Comparison of ENCODE assay signal across 22 mouse cellular contexts in the genomic region with DNA sequence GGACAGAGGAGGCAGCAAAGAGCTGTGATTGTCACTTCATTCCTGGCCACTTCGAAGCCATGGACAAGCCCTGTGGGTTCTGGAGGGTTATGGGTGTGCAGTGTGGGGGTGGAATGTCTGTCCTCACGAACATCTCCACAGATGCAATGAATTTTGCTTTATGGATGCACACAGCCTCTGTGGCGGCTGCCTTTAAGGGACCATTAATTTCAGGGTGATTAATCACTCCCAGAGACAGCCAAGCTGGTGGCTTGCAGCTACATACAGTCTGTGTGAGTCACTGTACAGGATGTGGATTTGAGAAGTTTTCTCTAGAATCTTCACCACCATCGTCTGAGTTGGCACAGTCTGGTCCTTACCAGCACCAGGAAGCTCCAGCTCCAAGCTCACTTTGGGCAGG. TPM values are rescaled to one million over a fixed set of nuclear protein-coding genes. Genes with fewer than 3 reads are reported as not detected.
DNase-seq lines count a peak whose midpoint lies in the region; ATAC-seq and TF ChIP-seq lines count a peak whose summit lies in the region.
"Had no signal": no experiment of that assay in that cellular context is flagged by ENCODE, and none has a peak within 500 bp of the region (broad histone marks: within the 10 kb centered on the region; RNA-seq: fewer than 3 reads in every experiment).

No protein-coding gene starts in this region.

- peak; percentile 97 for ATAC-seq in kidney, embryonic 14.5 days (ENCODE audit: low FRiP score, low TSS enrichment)
- peak; percentile 99 for ATAC-seq in Patski
- ATAC-seq in neural tube, embryonic 12.5 days (ENCODE audit: low FRiP score, low read depth), result peak; percentile 82
- no peak for ATAC-seq in forebrain, embryonic 11.5 days (replicated peaks; ENCODE audit: low FRiP score)
- ATAC-seq: CD4-positive, CD25-positive, alpha-beta regulatory T cell, adult 4 months; forebrain, embryonic 15.5 days; lung, postnatal 0 days had no signal

- H3K4me3 ChIP-seq in kidney, embryonic 14.5 days (ENCODE audit: low read length), result no peak overlapping the region
- no peak overlapping the region for H3K4me3 ChIP-seq in neural tube, embryonic 12.5 days
- no peak overlapping the region for H3K4me3 ChIP-seq in forebrain, embryonic 11.5 days (ENCODE audit: low read depth, low read length)
- H3K4me3 ChIP-seq: embryonic facial prominence, embryonic 10.5 days; erythroblast, embryonic 14.5 days; forebrain, embryonic 15.5 days; heart, embryonic 15.5 days; limb, embryonic 13.5 days had no signal

- WGBS in kidney, embryonic 14.5 days, result 18% methylated on average over 4 of the region's 4 CpGs
- WGBS in neural tube, embryonic 12.5 days, result 59% methylated on average over 4 of the region's 4 CpGs
- WGBS in forebrain, embryonic 11.5 days, result 86% methylated on average over 4 of the region's 4 CpGs

- no peaks in the 10 kb centered on the region for H3K36me3 ChIP-seq in kidney, embryonic 14.5 days (ENCODE audit: control insufficient read depth, insufficient read depth, low read length)
- H3K36me3 ChIP-seq in neural tube, embryonic 12.5 days, result no peaks in the 10 kb centered on the region
- H3K36me3 ChIP-seq in forebrain, embryonic 11.5 days (ENCODE audit: control insufficient read depth, insufficient read depth, low read length), result no peaks in the 10 kb centered on the region
- H3K36me3 ChIP-seq: embryonic facial prominence, embryonic 10.5 days; forebrain, embryonic 15.5 days; G1E; heart, embryonic 15.5 days; limb, embryonic 13.5 days had no signal

- H3K9ac ChIP-seq in kidney, embryonic 14.5 days (ENCODE audit: low read depth, low read length), result no peak overlapping the region
- H3K9ac ChIP-seq in neural tube, embryonic 12.5 days, result no peak overlapping the region
- H3K9ac ChIP-seq in forebrain, embryonic 11.5 days (ENCODE audit: low read length), result no peak overlapping the region
- H3K9ac ChIP-seq: forebrain, embryonic 15.5 days; heart, embryonic 15.5 days; limb, embryonic 13.5 days; liver, embryonic 14.5 days had no signal

- CTCF ChIA-PET in Patski (lab: Charles Lee), result interaction anchor here (0.8 to 2.3 kb wide), 7 partner anchors 10 to 248 kb away, joined by 3 to 10 read pairs (median 3); no protein-coding TSS in a partner anchor

- in situ Hi-C loops in Patski (cut with MboI; ENCODE audit: low pct_unique_long_range_greater_than_20kb), result loop anchor here (5.0 to 10.0 kb wide), 2 partner anchors 46 to 192 kb away; no protein-coding TSS in a partner anchor

- no peak overlapping the region for H3K27ac ChIP-seq in kidney, embryonic 14.5 days (ENCODE audit: low read depth, low read length)
- no peak overlapping the region for H3K27ac ChIP-seq in neural tube, embryonic 12.5 days
- no peak overlapping the region for H3K27ac ChIP-seq in forebrain, embryonic 11.5 days (ENCODE audit: low read depth, low read length)
- H3K27ac ChIP-seq: embryonic facial prominence, embryonic 10.5 days; forebrain, embryonic 15.5 days; heart, embryonic 15.5 days; limb, embryonic 13.5 days; liver, embryonic 14.5 days had no signal

- H3K9me3 ChIP-seq in kidney, embryonic 14.5 days (ENCODE audit: control insufficient read depth, low read length), result no peaks in the 10 kb centered on the region
- no peaks in the 10 kb centered on the region for H3K9me3 ChIP-seq in neural tube, embryonic 12.5 days
- no peaks in the 10 kb centered on the region for H3K9me3 ChIP-seq in forebrain, embryonic 11.5 days (ENCODE audit: control insufficient read depth, low read length)
- H3K9me3 ChIP-seq: embryonic facial prominence, embryonic 10.5 days; forebrain, embryonic 15.5 days; G1E; heart, embryonic 15.5 days; limb, embryonic 13.5 days had no signal

- DNase-seq in kidney, adult 8-10 months, result no peak
- DNase-seq in 3T3-L1 (ENCODE audit: low read depth, low spot score) (peak; percentile 87), Patski (ENCODE audit: low read depth, low spot score) (peak; percentile 79)
- no peak for DNase-seq in cerebellum, adult 11-12 months
- no peak for DNase-seq in forebrain, embryonic 11.5 days (ENCODE audit: low spot score)
- DNase-seq: adrenal gland, adult 8-10 months; cerebellum, adult 11 months; cerebellum, postnatal 36 days; kidney, postnatal 10 days; retina, postnatal 1 day; thymus, postnatal 36 days had no signal

- H3K4me2 ChIP-seq in kidney, embryonic 14.5 days (replicated peaks; ENCODE audit: low read depth, low read length), result no peak overlapping the region
- H3K4me2 ChIP-seq in neural tube, embryonic 12.5 days (replicated peaks), result no peak overlapping the region
- no peak overlapping the region for H3K4me2 ChIP-seq in forebrain, embryonic 11.5 days (ENCODE audit: low read depth, low read length, severe bottlenecking)
- H3K4me2 ChIP-seq: forebrain, embryonic 15.5 days; heart, embryonic 15.5 days; limb, embryonic 13.5 days had no signal

- POLR2A ChIA-PET in Patski (lab: Charles Lee), result interaction anchor here (1.1 to 1.6 kb wide), 2 partner anchors 32 to 96 kb away, joined by 3 read pairs; no protein-coding TSS in a partner anchor

- no peaks in the 10 kb centered on the region for H3K4me1 ChIP-seq in kidney, embryonic 14.5 days (ENCODE audit: control insufficient read depth, insufficient read depth, low read length)
- H3K4me1 ChIP-seq in neural tube, embryonic 12.5 days, result no peaks in the 10 kb centered on the region
- no peaks in the 10 kb centered on the region for H3K4me1 ChIP-seq in forebrain, embryonic 11.5 days (replicated peaks; ENCODE audit: control insufficient read depth, insufficient read depth, low read length)
- H3K4me1 ChIP-seq: embryonic facial prominence, embryonic 10.5 days; forebrain, embryonic 15.5 days; heart, embryonic 15.5 days; limb, embryonic 13.5 days had no signal

- TF ChIP-seq CTCF in Patski (IDR thresholded peaks at IDR 0.05), result no peak

- H3K27me3 ChIP-seq in kidney, embryonic 14.5 days (ENCODE audit: control insufficient read depth, insufficient read depth, low read length), result no peaks in the 10 kb centered on the region
- H3K27me3 ChIP-seq in Patski, result no peaks in the 10 kb centered on the region
- H3K27me3 ChIP-seq in neural tube, embryonic 12.5 days (replicated peaks), result no peaks in the 10 kb centered on the region
- H3K27me3 ChIP-seq in forebrain, embryonic 11.5 days (ENCODE audit: control insufficient read depth, insufficient read depth, low read length), result no peaks in the 10 kb centered on the region
- H3K27me3 ChIP-seq: forebrain, embryonic 15.5 days; heart, embryonic 15.5 days; limb, embryonic 13.5 days had no signal

RNA-seq across cellular contexts. Expression of gene Gm2115, which starts 17.9 kb away (rescaled TPM):
- 0.07 TPM in 2 replicates for polyA plus RNA-seq in kidney, embryonic 14.5 days (2014; fragmentation: Nextera tagmentation; extraction: Ambion mirVana)
- polyA plus RNA-seq in Patski (2021), result 59.2 TPM
- polyA plus RNA-seq in neural tube, embryonic 12.5 days (2016; fragmentation: Nextera tagmentation; extraction: Ambion mirVana), result 0.14 and 0.38 TPM in 2 replicates
- 0.20 and 0.33 TPM in 2 replicates for polyA plus RNA-seq in forebrain, embryonic 11.5 days (2014; fragmentation: Nextera tagmentation; extraction: Ambion mirVana)
- polyA plus RNA-seq: erythroblast, embryonic 14.5 days; G1E; liver, embryonic 14.5 days had no signal

RNA-seq across cellular contexts. Expression of gene Fah, which starts 59.9 kb away (rescaled TPM):
- 2.7 and 3.8 TPM in 2 replicates for polyA plus RNA-seq in kidney, embryonic 14.5 days (2014; fragmentation: Nextera tagmentation; extraction: Ambion mirVana)
- polyA plus RNA-seq in Patski (2021), result 22.5 TPM
- 2.8 and 4.2 TPM in 2 replicates for polyA plus RNA-seq in neural tube, embryonic 12.5 days (2016; fragmentation: Nextera tagmentation; extraction: Ambion mirVana)
- polyA plus RNA-seq in forebrain, embryonic 11.5 days (2014; fragmentation: Nextera tagmentation; extraction: Ambion mirVana), result 2.6 TPM in 2 replicates

Comparison
In these comparisons a context has a peak if more than half of its experiments do, and no peak if none do; other contexts are left out.
1. DNase-seq: peak in 3T3-L1 (single experiment) and Patski (single experiment); none in kidney, adult 8-10 months (0 of 2), cerebellum, adult 11-12 months (single experiment) and forebrain, embryonic 11.5 days (single experiment).
2. RNA of gene Gm2115, which starts 17.9 kb away (polyA plus RNA-seq): 59.2 TPM in Patski (single experiment); 0.14 to 0.38 TPM in neural tube, embryonic 12.5 days, 0.20 to 0.33 TPM in forebrain, embryonic 11.5 days and 0.07 TPM in kidney, embryonic 14.5 days; every median in the first group is over 10 times any median in the second.